Mouse (Mus musculus) cerebellum, adult 9-11 months (tissue): ENCODE data around the gene 3110082I17Rik.

Experiments used
- DNase-seq: peaks from one replicate; pipeline ENCODE4 v3.0.0; 2022

Gene 3110082I17Rik

GRCm38 (mm10) chr5:139321331-139321730 is 139.0 kb downstream of the 3110082I17Rik start:
- DNase-seq, result no peak

DNA sequence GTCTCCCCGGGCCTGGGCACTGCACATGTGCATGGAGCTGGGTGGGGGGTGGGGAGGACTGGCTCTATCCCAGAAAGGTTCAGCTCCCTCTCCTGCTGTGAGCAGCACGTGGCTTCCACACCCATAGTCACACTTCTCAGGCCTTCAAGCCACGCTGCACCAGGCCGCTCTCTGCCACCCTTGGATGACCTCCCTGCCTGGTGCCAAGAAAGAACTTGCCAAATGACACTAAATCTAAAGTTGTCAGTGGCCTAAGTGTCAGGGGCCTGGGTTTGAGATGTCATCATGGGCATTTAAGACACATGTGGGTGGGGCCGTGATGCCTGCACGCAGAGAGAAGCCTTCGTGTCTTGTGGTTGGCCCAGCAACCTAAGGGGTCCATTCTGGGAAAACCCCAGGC is 139.9 kb downstream of the 3110082I17Rik start:
- DNase-seq, result peak; percentile 27

DNA sequence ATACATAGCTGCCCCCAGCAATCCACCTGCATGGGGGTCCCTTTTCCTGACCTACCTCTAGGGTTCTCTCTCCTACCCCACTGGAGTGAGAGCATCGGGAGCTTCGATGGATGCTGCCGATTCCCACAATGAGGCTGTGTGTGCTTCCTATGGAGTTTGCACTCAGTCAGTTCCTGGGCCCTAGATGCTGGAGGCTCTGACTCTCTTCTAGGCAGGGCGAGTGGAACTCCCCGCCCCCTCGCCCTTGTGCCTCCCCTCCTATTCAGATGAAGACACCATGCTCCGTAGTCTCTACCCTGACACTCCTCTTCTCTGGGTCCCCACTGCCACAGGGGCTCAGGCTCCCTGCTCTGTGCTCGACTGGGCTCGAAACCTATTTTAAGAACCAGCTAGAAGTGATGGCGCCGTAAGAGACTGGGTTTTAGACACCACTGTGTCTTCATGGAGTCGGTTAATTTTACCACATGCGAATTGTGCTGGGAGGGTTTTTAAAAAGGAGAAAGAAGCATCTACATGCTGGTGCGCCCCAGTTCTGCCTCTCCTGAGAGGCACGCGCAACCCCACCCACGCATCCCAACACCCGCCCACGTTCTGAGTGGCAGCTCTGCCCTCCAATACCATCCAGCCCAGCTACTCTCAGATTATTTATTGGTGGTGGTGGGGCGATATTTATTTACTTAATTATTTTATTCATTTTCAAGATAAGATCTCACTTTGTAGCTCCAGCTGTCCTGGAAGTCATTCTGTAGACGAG is 142.4 kb downstream of the 3110082I17Rik start:
- DNase-seq, result peak; percentile 39

GRCm38 (mm10) chr5:139316982-139317675 is 143.2 kb downstream of the 3110082I17Rik start:
- peak; percentile 57 for DNase-seq

DNA sequence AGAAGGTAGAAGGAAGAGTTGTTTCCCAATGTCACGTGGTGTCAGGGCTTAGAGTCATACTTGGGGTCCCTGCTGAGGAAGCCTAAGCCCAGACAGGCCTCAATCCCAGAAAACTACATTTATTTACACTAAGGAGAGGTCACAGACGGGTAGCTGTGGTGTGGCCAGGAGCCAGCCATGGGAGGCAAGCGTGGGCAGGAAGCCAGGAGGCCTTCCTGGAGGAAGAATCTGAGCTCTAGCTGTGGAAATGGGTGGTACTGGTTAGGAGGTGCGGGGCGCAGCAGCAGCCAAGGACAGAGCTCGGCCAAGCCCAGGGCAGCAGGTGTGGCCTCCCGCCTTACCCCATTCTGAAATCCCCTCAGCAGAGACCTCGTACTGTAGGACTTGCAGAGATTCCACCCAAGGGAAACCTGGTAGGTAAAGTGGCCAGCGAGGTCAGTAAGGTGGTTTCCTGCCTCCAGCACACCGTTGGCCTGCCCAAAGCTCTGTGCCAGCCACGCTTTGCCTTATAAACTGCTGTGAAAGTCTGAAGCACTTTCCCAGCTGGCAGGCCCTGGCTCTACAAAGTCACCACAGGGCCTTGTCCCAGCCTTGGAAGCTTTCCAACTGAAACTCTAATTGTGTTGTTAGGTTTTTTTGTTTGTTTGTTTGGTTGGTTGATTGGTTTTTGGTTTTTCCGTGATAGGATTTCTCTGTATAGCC is 145.2 kb downstream of the 3110082I17Rik start:
- peak; percentile 41 for DNase-seq

DNA sequence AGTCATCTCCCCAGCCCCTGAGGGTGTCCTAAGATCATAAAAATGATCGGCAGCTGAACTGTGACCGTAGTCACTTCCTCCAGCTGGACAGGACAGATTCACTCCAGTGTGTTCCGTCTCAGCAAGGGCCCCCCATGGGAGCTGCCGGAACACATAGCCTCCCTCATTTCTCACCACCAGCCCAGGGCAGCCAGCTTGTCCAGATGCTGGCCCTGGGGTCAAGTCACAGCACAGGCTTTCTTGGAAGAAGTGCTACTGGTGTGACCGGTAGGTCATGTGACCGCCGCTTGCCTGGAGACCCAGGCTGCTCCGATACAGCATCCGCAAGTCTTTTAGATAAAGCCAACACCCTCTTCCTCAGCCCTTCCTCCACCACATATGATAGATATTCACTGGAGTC is 146.8 kb downstream of the 3110082I17Rik start:
- no peak for DNase-seq

DNA sequence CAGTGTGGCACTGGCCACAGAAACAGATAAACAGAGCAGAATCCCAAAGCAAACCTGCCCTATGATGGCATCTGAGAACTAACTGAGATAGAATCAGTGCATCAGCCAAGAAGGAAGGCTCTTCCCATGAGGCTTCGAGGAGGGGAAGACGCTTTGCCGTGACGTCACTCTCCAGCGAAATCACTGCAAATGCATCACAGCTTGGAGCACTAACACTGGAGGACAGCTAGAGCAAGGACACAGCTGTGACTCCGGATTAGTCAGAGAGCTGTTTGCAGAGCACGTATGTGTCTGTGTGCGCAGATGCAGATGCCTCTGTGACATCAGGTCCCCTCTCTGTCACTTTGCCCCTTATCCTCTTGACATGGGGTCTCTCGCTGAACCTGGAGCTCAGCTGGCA is 148.5 kb downstream of the 3110082I17Rik start:
- DNase-seq, result no peak

DNA sequence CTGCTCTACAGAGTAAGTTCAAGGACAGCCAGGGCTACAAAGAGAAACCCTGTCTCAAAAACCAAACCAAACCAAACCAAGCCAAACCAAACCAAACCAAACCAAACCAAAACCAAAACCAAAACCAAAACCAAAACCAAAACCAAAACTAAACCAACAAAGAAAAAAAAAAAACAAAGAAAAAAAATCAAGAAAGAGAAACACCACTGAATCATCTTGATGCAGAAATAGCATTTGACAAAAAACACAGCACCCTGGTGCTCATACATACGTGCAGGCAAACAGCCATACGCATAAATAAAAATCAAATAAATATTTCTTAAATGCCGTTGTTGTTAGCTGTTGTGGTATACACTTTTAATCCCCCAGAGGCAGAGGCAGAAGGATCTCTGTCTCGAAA is 149.8 kb downstream of the 3110082I17Rik start:
- DNase-seq, result no peak

GRCm38 (mm10) chr5:139309946-139310345 is 150.4 kb downstream of the 3110082I17Rik start:
- no peak for DNase-seq
